Mouse (Mus musculus) duodenum, adult 2 months (tissue): ENCODE measurements around the gene Hs3st1. TPM values are rescaled to one million over a fixed set of nuclear protein-coding genes. Genes with fewer than 3 reads are reported as not detected.

Experiments used
- polyA plus RNA-seq: library from polyadenylated mRNA; depleted of rRNA; stranded (reverse); fragments of >200 nt; gene quantifications from 2 replicates; pipeline ENCODE4 v1.2.3, GENCODE M21; 2012; ENCODE audit warnings: low replicate concordance; rRNA removed

The Hs3st1 gene
- 22.9 and 29.7 TPM in 2 replicates for polyA plus RNA-seq

GRCm38 (mm10) chr5:39755375-39755774 lies at the start of gene Hs3st1:
Gene Hs3st1, minus strand, starts transcription at chr5:39755475.

